Mouse (Mus musculus): ENCODE results near the gene Tmem150c.

DNA sequence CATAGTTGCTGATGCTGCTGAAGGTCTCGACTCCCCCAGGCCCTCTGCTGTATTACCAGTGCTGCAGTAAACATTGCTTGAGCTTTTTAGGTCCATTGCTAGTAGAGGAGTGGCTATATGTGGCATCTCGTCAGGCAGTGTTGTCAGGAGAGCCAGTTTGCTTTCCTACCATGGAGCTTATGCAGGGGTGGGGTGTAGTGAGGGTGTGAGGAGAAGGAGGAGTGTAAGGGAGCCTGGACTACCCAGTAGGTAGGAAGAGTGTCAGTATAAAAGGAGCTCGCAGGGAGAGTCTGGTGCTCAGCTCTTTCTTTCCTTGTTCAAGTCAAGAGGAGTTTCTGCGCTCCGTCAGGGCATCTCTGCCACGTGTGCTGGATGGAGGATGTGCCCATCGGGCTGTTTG is 106.9 kb downstream of the Tmem150c start:
- TF ChIP-seq CTCF (IDR thresholded peaks at IDR 0.05; ENCODE audit: control insufficient read depth, insufficient read depth, low read length) (no peak), POLR2A (IDR thresholded peaks at IDR 0.05; ENCODE audit: borderline replicate concordance, control insufficient read depth, low read depth, low read length) (no peak)

Data from bone marrow, adult 2 months (tissue).